Mouse (Mus musculus) ovary, postnatal 36 days (tissue): Measurements from ENCODE around the gene Shroom2.

Experiments used
- DNase-seq: peaks from one replicate; pipeline ENCODE4 v3.0.0; 2022; ENCODE audit warnings: low spot score, mixed read lengths

The Shroom2 gene

DNA sequence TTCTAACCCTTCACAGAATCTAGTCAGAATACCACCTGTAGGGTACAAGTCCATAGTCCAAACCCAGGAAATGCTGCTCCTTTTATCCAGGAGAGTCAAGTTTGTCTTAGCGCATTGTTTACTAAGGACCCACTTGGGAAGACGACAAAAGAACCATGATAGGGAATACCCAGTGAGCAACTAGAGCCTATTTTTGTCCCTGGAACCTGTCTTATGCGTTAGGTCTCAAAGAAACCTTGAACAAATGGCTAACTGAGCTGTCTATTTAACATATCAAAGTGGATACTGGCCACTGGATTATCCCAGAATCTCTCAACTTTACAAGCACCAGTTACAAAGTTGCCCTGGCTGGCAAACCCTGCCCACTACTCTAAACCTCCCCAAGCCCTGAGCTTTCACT lies 67.6 kb downstream of the Shroom2 start:
- no peak for DNase-seq

DNA sequence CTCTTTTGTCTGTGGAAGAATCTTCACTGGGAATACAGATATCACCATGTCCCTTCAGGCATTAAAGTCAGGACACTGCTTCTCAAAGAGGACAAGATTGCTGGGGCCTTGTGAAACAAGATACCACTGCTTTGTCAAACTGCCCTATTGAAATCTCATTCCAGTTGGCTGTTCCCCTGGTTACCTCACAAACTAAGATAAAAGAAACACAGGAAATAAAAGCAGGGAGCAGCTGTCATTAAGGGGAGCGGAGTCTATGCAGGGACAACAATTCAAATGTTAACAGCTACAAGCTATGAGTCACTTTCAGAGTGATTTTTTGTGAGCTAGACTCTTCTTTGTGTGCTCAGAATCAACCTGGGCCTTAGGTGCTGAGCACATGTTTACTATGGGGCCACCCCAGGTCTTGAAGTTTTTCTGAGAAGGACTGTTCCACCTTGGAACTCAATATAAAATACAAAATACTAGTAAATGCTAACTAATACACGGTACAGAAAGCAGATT lies 78.4 kb downstream of the Shroom2 start:
- DNase-seq = no peak

DNA sequence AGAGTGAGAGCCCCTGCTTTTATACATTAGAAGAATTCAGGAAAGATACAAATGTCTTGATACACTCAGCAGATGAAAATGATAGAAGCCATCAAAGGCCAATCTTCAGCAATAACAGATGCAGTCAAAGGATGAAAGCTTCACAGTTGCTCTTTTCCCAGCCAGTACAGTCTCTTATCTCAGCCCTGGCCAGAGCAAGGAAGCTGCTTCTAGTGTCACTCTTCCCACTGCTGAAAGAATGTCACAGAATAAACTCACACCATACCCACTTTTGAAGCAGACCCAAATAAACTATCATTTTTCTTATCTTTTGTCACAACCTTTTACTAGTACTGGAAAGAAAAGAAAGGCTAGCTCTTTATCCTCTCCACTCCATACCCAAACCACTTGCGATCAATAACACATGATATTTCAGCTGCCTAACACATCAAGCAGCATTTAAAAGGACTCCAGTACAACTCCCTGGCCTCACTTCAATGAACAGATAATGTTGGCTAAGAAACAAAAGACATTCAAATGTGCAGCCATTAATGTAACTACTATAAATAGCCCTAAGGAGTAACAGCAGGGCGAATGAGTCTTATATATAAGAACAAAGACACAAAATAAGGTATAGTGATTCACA lies 90.0 kb downstream of the Shroom2 start:
- no peak for DNase-seq

DNA sequence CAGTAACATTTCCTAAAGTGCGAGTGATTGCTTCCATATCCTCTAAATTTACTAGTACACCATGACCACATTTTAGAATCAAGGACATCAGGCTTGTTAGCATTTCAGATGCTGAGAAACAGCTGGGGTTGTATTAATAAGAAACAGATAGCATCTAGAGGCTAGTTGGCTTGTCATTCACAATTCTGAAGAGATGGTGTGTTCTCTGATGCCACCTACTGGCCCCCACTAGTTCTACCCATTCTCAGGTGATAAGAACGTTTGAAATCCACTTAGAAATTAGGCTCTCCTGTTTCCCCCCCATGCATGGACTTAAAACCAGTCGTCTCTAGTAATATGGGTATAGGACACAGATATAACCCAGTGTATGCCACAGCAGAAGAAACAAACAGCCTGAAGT lies 92.9 kb downstream of the Shroom2 start:
- no peak for DNase-seq

DNA sequence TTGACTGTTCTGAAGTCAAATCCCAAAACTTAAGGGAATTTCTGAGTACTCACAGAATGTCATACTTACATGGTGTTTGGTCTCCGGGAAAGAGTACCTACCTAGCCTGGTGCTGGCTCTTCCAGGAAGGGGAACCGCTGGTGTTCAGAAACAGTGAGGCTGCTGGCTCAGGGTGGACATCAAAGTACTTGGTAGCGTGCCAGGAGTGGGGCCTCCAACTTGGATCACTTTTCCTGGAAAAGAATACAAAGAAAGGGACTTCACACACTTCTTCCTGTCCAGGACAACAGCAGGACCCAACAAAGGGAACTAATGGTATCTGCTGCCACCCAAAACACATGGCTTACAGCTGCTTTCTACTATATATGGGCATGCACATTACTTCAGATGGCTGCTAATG lies 95.8 kb downstream of the Shroom2 start:
- no peak for DNase-seq

DNA sequence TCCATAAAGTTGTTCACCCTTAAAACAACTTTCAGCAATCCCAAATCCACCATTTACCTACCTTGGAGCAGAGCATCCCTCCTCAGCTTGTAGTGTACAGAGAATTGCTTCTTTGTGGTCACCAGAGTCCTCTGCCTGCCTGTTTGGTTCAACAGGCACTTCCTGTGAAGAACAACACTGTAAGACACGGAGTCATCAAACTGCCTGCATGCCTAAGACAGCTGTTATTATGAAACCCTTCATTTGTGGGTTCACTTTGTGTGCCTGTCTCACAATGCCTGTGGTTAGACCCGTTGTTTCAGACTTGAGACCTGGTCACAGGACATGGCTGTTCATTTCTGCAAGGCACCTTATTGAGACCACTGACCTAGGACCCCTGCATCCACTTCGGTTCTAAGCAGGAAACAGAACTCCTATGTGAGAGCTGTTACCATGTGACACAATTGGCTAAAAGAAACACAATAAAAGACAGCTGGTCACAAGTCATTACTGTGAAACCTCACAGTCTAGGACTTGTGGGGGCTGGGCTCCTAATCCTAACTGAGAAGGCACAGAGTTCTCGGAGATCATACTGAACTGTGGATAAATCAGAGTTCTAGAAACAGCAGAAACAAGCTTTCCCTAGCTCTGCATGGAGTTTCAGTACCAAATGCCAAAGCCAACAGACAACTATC lies 111.8 kb downstream of the Shroom2 start:
- DNase-seq = no peak

DNA sequence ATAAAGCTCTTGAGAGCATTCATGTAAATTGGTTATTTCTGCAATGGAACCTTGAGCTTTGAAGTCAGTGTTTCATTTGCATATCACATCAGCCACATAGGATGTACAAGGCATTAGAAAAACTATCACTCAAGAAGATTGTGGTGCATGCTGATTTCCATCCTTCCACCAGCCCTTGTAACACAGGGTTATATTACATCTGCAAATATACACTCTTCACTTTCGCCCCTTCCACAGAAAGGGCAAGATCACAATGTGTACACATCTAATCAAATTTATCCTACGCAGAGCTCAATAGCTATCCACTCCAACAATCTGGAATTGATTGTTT lies 112.7 kb downstream of the Shroom2 start:
- DNase-seq = no peak

DNA sequence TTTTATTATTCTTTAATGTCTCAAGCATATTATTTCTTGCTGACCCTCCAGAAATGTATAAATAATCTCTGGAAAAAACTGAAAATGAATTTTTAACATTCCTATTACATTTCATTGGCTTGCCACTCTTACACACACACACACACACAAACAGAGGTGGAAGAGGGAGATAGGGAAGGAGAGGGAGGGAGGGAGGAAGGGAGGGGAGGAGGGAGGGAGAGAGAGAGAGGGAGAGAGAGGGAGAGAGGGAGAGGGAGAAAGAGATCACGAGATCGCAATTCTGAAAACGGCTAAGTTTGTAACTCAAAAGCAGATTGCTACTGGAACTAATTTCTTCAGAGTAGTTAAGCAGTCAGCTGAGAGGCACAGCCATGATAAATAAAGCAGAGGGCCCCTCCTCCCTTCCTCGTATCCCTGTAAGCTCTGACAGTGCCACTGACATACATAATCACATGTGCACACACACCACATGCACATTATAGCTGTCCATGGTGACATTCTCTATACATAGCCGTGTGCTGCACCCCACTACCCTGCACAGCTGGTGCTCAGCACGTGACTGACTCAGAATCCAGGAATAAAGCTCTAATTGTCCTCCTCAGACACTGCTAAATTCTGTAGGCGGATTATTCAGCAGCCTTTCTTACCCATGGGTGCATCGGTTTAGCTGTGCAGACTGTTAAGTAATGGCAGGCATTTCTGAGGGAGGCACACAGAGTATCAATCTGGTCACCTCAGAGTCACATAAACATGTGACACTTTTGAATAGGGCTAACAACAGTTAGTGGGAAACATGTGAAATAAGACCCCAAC lies 113.3 kb downstream of the Shroom2 start:
- DNase-seq = no peak

DNA sequence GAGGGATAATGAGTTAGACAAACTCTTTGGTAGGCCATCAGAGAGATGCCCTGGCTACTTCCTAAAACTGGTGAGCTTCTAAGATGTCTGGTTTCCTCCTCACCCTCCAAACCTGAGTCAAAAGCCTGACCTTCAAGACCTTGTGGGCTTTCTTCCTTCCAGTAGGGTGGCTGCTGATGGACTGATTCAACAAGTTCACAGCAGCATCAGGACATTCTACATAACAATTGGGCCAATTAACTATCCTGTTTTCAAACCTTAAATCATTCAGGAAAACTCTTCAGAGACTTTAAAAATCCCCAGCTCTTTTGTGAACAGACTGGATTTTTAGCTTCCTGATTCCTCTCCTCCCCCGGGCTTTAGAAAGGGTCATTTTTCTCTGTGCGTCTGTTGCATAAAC lies 116.6 kb downstream of the Shroom2 start:
- no peak for DNase-seq

DNA sequence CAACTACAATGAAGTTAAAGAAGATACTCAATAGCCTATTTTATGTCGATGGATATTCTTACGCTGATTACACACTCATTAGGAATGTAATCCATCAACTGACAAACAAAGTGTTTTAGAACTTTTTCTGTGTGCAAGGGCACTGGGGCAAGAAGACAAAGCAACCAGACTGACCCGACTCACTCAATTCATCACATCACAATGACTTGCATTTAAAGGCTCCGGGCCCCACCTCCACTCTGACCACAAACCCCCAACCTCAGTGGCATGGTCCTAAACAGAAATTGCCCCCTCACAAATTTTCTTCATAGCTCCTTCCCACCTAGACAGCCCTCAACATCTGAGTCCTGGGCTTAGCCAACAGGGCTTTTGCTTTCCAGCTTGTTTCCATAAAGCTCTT lies 124.4 kb downstream of the Shroom2 start:
- no peak for DNase-seq

DNA sequence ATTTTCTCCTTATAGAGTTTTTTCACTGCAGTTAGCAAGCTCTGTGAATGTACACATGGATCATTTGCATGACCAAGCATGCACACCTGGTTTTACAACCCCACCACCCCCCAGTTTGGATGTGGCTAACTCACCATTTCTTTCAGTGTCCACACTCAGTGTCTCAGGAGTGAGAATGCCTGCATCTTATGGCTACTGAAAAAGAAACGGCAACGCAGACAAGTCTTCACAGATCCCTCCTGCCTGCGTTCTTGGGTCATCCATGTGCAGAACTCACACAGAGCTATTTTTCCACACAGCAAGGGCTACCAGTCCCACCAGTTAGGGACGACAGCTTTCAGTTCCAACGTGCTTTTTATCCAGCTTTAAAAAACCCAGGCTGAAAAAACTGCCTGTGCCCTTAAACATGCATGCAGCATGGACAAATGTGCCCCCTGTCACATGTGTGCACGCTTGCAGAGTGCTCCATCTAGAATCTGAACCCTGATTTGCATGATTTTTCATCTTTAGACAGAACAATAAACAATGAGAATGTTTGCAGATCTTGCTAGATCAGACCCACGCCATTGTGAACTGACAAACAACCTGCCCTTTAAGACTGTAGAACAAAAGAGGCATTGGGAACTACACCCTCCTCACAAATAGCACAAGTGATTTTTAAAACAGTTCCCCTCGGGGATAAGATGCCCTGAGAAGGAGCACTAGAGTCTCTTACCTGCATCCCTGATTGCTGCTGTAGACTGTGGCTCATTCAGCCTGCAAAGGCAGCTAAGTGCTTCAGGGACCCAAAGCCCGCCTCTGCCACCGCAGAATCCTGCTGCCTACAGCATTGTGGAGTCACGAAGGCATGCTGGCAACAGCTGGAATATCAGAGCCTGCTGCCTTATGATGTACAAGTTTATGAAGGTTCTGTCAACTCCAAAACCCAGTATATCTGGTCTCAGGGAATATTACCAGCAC lies 125.3 kb downstream of the Shroom2 start:
- no peak for DNase-seq

DNA sequence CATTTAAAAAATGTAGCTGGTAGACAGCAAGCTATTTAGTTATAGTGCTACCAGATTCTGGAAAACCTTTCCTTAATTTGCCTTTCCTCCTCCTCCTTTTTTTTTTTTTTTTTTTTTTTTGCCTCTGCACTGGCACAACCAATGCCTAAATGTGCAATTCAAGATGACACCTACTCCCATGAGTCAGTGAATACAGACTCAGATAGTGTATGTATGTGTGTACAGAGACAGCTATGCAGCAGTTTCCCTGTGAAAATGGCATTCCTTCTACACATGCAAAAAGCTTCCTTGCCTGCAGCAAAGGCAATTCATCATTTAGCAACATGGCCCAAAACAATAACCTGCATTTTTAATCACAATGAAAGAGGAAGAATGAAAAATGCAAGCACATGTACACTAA lies 126.1 kb downstream of the Shroom2 start:
- no peak for DNase-seq

DNA sequence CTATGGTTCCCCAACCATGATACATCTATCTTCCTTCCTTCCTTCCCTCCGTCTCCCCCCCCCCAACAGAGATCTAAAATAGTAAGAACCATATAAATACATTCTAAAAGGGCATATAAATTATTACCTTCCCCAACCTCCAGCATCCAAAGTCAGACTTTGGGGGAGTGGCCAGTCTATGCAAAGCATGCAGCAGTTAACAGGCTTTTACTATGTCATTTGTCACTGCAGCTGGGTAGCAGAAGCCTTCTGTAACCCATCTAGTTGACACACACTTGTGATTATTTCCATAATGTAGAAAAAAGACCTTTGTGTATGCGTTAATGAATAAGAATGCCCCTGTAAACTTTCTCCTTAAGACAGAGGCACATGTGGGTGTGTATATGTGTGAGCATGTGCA lies 126.6 kb downstream of the Shroom2 start:
- DNase-seq = no peak

DNA sequence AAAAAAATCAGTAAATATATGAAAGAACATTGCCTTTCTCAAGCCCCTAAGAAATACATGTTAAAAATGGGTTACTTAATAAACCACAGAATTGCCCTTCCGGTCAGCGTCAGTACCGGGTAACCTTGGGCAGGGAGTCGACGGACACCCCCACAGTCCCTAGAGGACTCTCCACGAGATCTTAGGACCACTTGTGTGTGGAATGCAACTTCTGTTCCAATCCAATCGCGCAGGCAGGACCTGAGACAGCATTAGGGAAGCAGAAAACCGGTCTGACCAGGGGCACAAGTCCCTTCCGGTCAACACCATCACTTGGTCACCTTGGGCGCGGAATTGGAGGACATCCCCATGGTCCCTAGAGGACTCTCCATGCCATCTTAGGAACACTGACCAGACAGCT lies 133.9 kb downstream of the Shroom2 start:
- DNase-seq = no peak

DNA sequence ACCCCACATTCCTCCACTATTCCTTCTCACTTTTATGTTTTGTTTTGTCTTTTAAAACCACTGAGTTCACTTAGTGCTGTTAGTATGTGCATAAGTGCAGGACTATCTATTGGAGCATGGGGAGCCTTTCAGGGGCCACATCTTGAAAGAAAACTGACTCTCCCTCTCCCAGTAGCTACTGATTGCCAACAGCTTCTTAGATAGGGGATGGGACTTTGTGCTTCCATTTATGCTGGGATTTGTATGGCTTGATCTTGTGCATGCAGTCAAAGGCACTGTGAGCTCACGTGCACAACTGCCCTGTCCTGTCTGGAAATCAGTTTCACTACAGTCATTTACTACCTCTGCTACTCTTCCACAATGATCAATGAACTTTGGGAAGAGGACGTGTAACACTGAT lies 147.9 kb downstream of the Shroom2 start:
- DNase-seq = no peak

DNA sequence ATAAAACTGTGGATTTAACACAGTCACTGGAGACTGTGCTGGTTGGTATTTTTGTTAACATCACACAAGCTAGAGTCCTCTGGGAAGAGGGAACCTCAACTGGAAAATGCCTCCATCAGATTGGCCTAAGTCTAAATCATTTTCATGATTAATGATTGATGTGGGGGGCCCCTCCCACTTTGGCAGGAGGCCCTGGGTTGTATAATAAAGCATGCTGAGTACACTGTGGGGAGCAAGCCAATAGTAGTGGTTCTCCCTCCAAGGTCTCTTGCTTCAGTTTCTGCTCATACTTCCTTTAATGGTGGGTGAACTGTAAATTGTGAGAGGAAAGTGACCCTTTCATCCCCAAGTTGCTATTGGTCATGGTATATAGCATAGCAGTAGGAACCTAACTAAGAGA lies 148.3 kb downstream of the Shroom2 start:
- no peak for DNase-seq

DNA sequence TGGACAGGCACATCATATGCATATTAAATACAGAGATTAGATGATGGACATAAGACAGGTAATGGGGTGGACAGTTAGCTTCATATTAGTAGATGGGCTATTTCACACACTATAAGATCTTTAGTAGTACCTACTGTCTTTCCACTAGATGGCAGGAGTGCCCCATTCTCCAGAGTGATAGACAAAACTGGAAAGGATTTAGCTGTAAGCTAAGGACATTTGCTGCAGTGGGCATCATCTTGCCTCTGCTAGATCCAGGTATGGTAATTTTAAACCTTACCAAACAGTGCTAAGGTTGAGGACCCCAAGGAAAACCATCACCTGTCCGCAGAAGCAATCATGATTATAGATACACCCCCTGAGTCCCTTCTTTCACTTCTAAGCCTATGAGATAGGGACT lies 150.8 kb downstream of the Shroom2 start:
- DNase-seq = no peak

DNA sequence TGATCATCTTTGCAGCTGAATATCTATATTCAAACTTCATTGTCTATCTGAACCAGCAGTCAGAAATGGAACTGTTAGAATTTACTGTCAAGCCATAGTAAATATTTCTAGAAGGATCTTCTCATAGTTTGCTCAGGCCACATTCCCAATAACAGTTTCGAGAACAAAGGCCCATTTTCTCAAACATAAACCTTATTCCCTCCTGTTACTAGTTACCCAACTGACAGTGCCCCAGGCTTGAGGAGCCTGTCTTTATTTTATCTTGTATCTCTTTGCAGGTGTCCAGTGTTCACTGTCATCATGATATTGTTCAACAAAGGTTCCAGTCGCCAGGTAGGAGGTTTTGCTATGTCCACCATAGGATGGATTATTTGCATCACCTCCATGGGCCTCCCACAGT lies 206.2 kb downstream of the Shroom2 start, which contains the start of gene Cldn34a:
Cldn34a (plus strand) TSS at position 301 of the 400 bp plus-strand sequence.
- no peak for DNase-seq
